Mouse (Mus musculus): ENCODE results near the gene Epha6.

DNA sequence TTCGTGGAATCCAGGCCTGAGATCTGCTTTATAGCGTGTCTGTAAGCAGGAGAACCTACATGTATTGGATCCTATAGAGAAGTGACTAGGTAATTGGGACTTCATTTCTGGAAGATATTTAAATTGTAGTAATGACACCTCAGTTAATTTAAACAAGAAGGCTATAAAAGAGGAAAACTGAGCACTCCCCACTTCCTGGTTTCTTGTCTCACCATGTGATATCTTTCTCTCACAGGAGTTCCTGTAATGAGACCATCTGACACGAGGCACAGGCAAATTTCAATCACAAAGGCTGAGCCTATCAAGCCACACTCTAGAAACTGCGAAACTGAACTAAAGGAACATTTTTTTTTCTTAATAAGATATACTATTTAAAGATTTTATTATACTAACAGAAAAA, 348.3 kb downstream of the Epha6 start:
- TF ChIP-seq POLR2A (IDR thresholded peaks at IDR 0.05; ENCODE audit: borderline replicate concordance, extremely low read depth, low read depth, low read length) (no peak), CTCF (IDR thresholded peaks at IDR 0.05; ENCODE audit: insufficient read depth, low read length) (no peak)

Measured in lung, adult 2 months (tissue).